Mouse (Mus musculus): ENCODE results near the gene E030018B13Rik.

DNA sequence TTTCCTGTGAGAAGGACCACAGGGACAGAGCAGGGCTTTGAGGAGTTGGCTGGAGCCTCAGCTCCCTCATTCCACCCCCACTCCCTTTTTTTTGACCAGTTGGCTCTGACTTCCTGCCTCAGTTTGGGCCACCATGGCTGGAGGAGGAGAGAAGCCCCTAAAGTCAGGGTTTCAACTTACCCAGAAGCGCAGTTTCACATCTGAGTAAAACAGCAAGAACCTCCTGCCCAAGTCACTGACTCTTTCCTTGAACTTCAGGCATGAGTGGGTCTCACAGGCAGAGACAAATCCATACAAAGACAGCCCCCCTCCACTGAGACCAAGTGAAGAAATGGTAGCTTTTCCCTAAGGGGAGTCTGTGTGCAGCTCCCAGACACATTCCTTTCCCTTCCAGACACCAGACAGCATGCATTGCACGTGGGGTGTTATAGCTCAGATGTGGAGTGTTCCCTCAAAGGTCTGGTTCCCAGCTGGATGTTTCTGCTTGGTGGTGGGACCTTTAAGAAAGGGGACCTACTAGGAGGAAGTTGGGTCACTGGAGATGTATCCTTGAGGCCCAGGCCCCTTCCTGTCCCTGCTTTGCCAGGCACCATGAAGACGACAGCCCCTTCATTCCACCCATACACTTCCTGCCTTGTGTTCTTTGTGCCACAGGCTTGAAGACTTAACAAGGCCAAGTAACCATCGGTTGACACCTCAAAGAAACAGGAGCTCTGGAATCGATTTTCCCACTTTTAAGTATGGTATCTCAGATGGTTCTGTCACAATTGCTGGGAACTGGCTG lies 49.2 kb downstream of the E030018B13Rik start:
- TF ChIP-seq HCFC1 (IDR thresholded peaks at IDR 0.05; ENCODE audit: low read depth, low read length), result no peak
- no peak for TF ChIP-seq POLR2AphosphoS2 (IDR thresholded peaks at IDR 0.05; ENCODE audit: low read length)
- no peak for TF ChIP-seq ETS1 (IDR thresholded peaks at IDR 0.05; ENCODE audit: low read depth, low read length)
- no peak for TF ChIP-seq ELF1 (IDR thresholded peaks at IDR 0.05; ENCODE audit: low read depth, low read length)
- no peak for TF ChIP-seq RAD21 (IDR thresholded peaks at IDR 0.05; ENCODE audit: low read depth, low read length)
- TF ChIP-seq JUND (IDR thresholded peaks at IDR 0.05; ENCODE audit: low read depth, low read length), result no peak

Data from MEL (cell line).